Mouse (Mus musculus) limb, embryonic 15.5 days (tissue): ENCODE data around the gene Smpd2. TPM values are rescaled to one million over a fixed set of nuclear protein-coding genes. Genes with fewer than 3 reads are reported as not detected.
"Not testable (repeated sequence)": the region's sequence is repeated elsewhere in the genome, so short reads cannot be mapped to it uniquely, and the experiment has no call there.

ENCODE experiments used
- ATAC-seq: fragments of 200-750 bp; cut with Nextera tagmentation; 2 replicates; pipeline ENCODE4 v1.8.0; 2017; ENCODE audit warnings: low read depth, moderate TSS enrichment; ENCODE audit not compliant: insufficient number of reproducible peaks, low FRiP score, low TSS enrichment
- H3K27ac ChIP-seq: fragments of 300-500 bp; sonication (generic); 2 replicates; pipeline ENCODE4 v1.5.1; 2015; ENCODE audit warnings: moderate library complexity, mild to moderate bottlenecking, inconsistent platforms
- H3K27me3 ChIP-seq: fragments of 300-500 bp; sonication (generic); 2 replicates; pipeline ENCODE4 v1.6.1; 2015; ENCODE audit warnings: inconsistent platforms
- H3K36me3 ChIP-seq: fragments of 300-500 bp; sonication (generic); 2 replicates; pipeline ENCODE4 v1.6.1; 2015; ENCODE audit warnings: inconsistent platforms
- H3K4me1 ChIP-seq: fragments of 300-500 bp; sonication (generic); 2 replicates; pipeline ENCODE4 v1.6.1; 2015; ENCODE audit warnings: inconsistent platforms
- H3K4me2 ChIP-seq: fragments of 300-500 bp; sonication (generic); 2 replicates; pipeline ENCODE4 v1.6.1; 2015; ENCODE audit warnings: mild to moderate bottlenecking, inconsistent platforms
- H3K4me3 ChIP-seq: fragments of 300-500 bp; sonication (generic); 2 replicates; pipeline ENCODE4 v1.5.1; 2015; ENCODE audit warnings: mild to moderate bottlenecking, inconsistent platforms
- H3K9ac ChIP-seq: fragments of 300-500 bp; sonication (generic); 2 replicates; pipeline ENCODE4 v1.6.1; 2015; ENCODE audit warnings: inconsistent platforms
- H3K9me3 ChIP-seq: fragments of 300-500 bp; sonication (generic); 2 replicates; pipeline ENCODE4 v1.6.1; 2016; ENCODE audit warnings: inconsistent platforms
- WGBS: fragments of 180-500 bp; shearing (Covaris S2); methylation state at CpG from one replicate; pipeline ENCODE4 v1.1.7; 2015; 5-methylcytosine and 5-hydroxymethylcytosine counted together
- polyA plus RNA-seq: library from polyadenylated mRNA; unstranded; fragments of >200 nt; fragmentation: Nextera tagmentation; extraction: Ambion mirVana; gene quantifications from 2 replicates; pipeline ENCODE4 v1.2.1, GENCODE M21; 2015

Smpd2 gene
- polyA plus RNA-seq, 1 experiment from 2014 or later, result 51.4 TPM

DNA sequence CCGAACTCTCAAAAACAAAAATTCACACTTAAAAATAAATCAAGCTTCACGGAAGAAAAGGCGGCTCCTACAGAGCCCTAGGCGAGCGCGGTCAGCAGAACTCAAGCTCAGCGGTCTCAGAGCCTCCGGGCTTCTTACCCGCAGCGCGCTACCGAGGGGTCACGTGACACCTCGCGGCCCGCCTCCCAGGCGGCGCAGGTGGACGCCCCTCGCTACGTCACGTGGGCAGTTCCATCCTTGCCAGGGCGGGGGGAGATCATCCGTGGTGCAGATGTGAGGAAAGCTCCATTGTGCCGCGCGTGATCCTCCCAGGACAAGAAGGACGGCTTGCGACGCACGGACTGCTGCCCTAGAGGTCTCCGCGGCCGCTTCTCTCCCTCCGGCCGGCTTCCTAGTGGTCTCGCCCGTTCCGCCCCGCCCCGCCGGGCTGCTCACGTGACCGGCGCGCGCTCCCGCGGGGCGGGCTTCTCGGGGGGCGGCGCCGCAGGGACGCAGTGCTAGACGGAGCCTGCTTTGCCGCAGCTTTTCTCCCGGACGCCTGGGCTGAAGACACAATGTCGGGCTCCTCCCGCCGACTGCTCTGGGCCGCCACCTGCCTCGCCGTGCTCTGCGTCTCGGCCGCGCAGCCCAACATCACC lies 28.9 kb upstream of the Smpd2 start, which contains the start of gene Cd164:
Cd164 (plus strand) TSS at position 434 of the 638 bp plus-strand sequence.
- peaks cover 18% of the 10 kb centered on the region; the same call in 1 of the 2 replicates for H3K4me1 ChIP-seq
- no peaks in the 10 kb centered on the region for H3K9me3 ChIP-seq
- ATAC-seq, result peak; percentile 92
- H3K4me3 ChIP-seq, result peak within 1 kb of the TSS; percentile 91
- peaks cover 8% of the 10 kb centered on the region; the same call in 1 of the 2 replicates for H3K36me3 ChIP-seq
- H3K27me3 ChIP-seq, result no peaks in the 10 kb centered on the region
- H3K27ac ChIP-seq, result peak within 1 kb of the TSS; percentile 98
- H3K4me2 ChIP-seq, result peak within 1 kb of the TSS; percentile 85
- under 1% methylated on average over 68 of the region's 69 CpGs for WGBS
- peak within 1 kb of the TSS; percentile 92 for H3K9ac ChIP-seq

DNA sequence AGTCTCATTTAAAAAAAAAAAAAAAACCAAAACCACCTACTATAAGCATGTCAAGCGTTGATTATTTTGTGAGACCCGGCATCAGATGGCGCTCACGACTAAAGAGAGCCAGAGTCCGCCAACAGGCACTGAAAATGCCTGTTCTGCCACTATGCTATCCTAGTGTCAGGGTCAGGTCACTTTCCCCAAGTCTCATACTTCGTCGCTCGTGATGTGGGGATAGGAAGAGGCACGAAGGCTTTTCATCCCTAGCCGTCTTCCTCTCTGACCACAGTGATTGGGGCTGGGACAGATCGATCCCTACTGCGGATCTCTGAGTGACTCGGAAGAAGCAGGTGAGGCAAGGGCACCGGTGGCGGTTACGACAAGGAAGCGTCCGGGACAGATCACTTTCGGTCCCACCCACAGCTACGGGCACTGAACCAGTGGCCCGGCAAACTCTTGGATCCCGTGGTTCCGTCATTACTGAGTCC lies 28.4 kb upstream of the Smpd2 start:
- Histone ChIP-seq H3K9me3 (no peaks in the 10 kb centered on the region), H3K36me3 (peaks cover 5% of the 10 kb centered on the region; the same call in 1 of the 2 replicates), H3K27ac (peak overlapping the region; percentile 98), H3K4me2 (peak overlapping the region; percentile 85), H3K9ac (peak overlapping the region; percentile 92), H3K4me3 (peak overlapping the region; percentile 91), H3K27me3 (no peaks in the 10 kb centered on the region), H3K4me1 (peaks cover 18% of the 10 kb centered on the region; the same call in 1 of the 2 replicates)
- peak; percentile 71 for ATAC-seq
- under 1% methylated on average over 23 of the region's 23 CpGs for WGBS

- no peaks in the 10 kb centered on the region for H3K9me3 ChIP-seq
- no peak overlapping the region for H3K4me3 ChIP-seq
- H3K4me2 ChIP-seq, result no peak overlapping the region
- H3K4me1 ChIP-seq, result no peaks in the 10 kb centered on the region
- no peaks in the 10 kb centered on the region for H3K36me3 ChIP-seq
- no peak overlapping the region for H3K9ac ChIP-seq
- H3K27me3 ChIP-seq, result no peaks in the 10 kb centered on the region
- no peak overlapping the region for H3K27ac ChIP-seq
- no peak for ATAC-seq
Observed at GRCm38 (mm10) chr10:41514921-41515320, 24.8 kb upstream of the Smpd2 start.

DNA sequence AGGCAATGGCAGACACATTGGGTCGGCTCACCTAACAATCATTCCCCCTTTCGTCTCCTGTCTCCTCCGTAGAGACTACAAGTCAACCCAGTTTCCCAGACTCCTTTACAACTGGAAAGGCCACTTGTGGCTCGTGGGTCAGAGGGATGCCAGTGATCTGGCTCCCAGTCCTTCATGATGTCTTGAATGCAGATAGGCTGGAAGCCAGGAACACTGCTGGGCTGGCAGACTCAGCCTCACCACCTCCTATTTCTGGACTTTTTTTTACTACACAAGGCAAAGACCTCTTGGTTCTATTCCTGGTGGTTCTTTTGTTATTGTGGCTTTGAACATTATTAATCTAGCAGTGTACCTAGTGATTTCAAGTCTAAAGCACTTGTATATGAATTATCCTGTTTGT lies 24.1 kb upstream of the Smpd2 start:
- Histone ChIP-seq H3K27ac (no peak overlapping the region), H3K9ac (no peak overlapping the region), H3K4me1 (no peaks in the 10 kb centered on the region), H3K36me3 (no peaks in the 10 kb centered on the region), H3K4me2 (no peak overlapping the region), H3K4me3 (no peak overlapping the region), H3K9me3 (no peaks in the 10 kb centered on the region), H3K27me3 (no peaks in the 10 kb centered on the region)
- no peak for ATAC-seq
- 68% methylated on average over 4 of the region's 4 CpGs for WGBS

- WGBS, result 30% methylated on average over 2 of the region's 2 CpGs
- Histone ChIP-seq H3K27ac (no peak overlapping the region), H3K4me1 (no peaks in the 10 kb centered on the region), H3K9ac (no peak overlapping the region), H3K4me3 (no peak overlapping the region), H3K36me3 (no peaks in the 10 kb centered on the region), H3K9me3 (no peaks in the 10 kb centered on the region), H3K27me3 (no peaks in the 10 kb centered on the region), H3K4me2 (no peak overlapping the region)
- ATAC-seq, result no peak
Observed at GRCm38 (mm10) chr10:41509160-41509559, 19.0 kb upstream of the Smpd2 start.

GRCm38 (mm10) chr10:41505446-41505845 lies 15.3 kb upstream of the Smpd2 start:
- H3K4me3 ChIP-seq, H3K36me3 ChIP-seq, H3K4me1 ChIP-seq, ATAC-seq, H3K9ac ChIP-seq, H3K27ac ChIP-seq, H3K27me3 ChIP-seq, H3K4me2 ChIP-seq, H3K9me3 ChIP-seq: not testable (repeated sequence)
- WGBS, result 2% methylated on average over 3 of the region's 3 CpGs

- no peaks in the 10 kb centered on the region for H3K9me3 ChIP-seq
- no peak overlapping the region for H3K4me3 ChIP-seq
- no peak overlapping the region for H3K4me2 ChIP-seq
- H3K36me3 ChIP-seq, result no peaks in the 10 kb centered on the region
- H3K9ac ChIP-seq, result no peak overlapping the region
- H3K4me1 ChIP-seq, result no peaks in the 10 kb centered on the region
- 82% methylated on average over 1 of the region's 1 CpGs for WGBS
- ATAC-seq, result no peak
- no peaks in the 10 kb centered on the region for H3K27me3 ChIP-seq
- no peak overlapping the region for H3K27ac ChIP-seq
Observed at GRCm38 (mm10) chr10:41504996-41505395, 14.8 kb upstream of the Smpd2 start.

DNA sequence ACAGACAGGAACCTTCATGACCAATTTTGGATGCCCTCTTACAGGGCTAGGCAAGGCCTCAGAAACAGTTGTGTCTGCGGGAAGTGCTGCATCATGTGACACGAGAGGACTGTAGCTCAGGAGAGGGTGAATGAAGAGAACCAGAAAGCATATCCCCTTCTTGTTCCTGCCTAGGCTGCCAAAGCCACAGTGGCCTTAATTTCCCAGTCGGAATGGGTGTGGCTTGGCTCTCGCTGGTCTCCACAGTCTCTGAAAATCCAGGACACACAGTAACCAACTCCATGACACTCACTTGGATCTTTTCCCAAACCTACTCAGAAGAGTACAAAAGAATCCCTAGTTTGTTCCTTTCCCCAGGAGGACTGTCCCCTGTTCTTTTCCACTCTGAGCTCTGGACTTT lies 10.8 kb upstream of the Smpd2 start:
- Histone ChIP-seq H3K9me3 (no peaks in the 10 kb centered on the region), H3K36me3 (no peaks in the 10 kb centered on the region), H3K4me2 (no peak overlapping the region), H3K4me3 (no peak overlapping the region), H3K27me3 (no peaks in the 10 kb centered on the region), H3K27ac (no peak overlapping the region), H3K4me1 (no peaks in the 10 kb centered on the region), H3K9ac (no peak overlapping the region)
- 52% methylated on average over 4 of the region's 4 CpGs for WGBS
- no peak for ATAC-seq

- WGBS, result 32% methylated on average over 4 of the region's 4 CpGs
- Histone ChIP-seq H3K36me3 (peaks cover 20% of the 10 kb centered on the region), H3K4me2 (no peak overlapping the region), H3K4me1 (peaks cover 27% of the 10 kb centered on the region), H3K9me3 (no peaks in the 10 kb centered on the region), H3K27me3 (no peaks in the 10 kb centered on the region), H3K27ac (no peak overlapping the region), H3K9ac (no peak overlapping the region), H3K4me3 (no peak overlapping the region)
- ATAC-seq, result no peak
Observed at GRCm38 (mm10) chr10:41491111-41491510, 942 bp upstream of the Smpd2 start.

- peaks cover 27% of the 10 kb centered on the region for H3K36me3 ChIP-seq
- H3K27ac ChIP-seq, result no peak overlapping the region
- peak overlapping the region; percentile 100 for H3K4me2 ChIP-seq
- H3K4me3 ChIP-seq, result peak overlapping the region; percentile 68
- H3K9me3 ChIP-seq, result no peaks in the 10 kb centered on the region
- no peak; the same call in 1 of the 2 replicates for ATAC-seq
- peak overlapping the region; percentile 50 for H3K9ac ChIP-seq
- H3K27me3 ChIP-seq, result no peaks in the 10 kb centered on the region
- H3K4me1 ChIP-seq, result peaks cover 27% of the 10 kb centered on the region
- WGBS, result under 1% methylated on average over 29 of the region's 29 CpGs
Observed at GRCm38 (mm10) chr10:41490518-41490873, 327 bp upstream of the Smpd2 start.

GRCm38 (mm10) chr10:41489294-41489693 lies 875 bp downstream of the Smpd2 start:
- Histone ChIP-seq H3K9me3 (no peaks in the 10 kb centered on the region), H3K27ac (peak overlapping the region; percentile 87; the same call in 1 of the 2 replicates)

GRCm38 (mm10) chr10:41488877-41489276 lies 1.3 kb downstream of the Smpd2 start:
- no peak overlapping the region for H3K27ac ChIP-seq
- no peak for ATAC-seq
- 35% methylated on average over 7 of the region's 7 CpGs for WGBS

More at GRCm38 (mm10) chr10:41489294-41489693, 875 bp downstream of the Smpd2 start:
- Histone ChIP-seq H3K4me2 (peak overlapping the region; percentile 100), H3K36me3 (peaks cover 39% of the 10 kb centered on the region), H3K27me3 (no peaks in the 10 kb centered on the region), H3K4me1 (peaks cover 27% of the 10 kb centered on the region), H3K9ac (peak overlapping the region; percentile 66), H3K4me3 (peak overlapping the region; percentile 68)
- no peak for ATAC-seq
- WGBS, result 23% methylated on average over 8 of the region's 8 CpGs

More at GRCm38 (mm10) chr10:41488877-41489276, 1.3 kb downstream of the Smpd2 start:
- peak overlapping the region; percentile 68 for H3K4me3 ChIP-seq
- peak overlapping the region; percentile 100 for H3K4me2 ChIP-seq
- 0 out of 2 replicates have a peak overlapping the region, but pooled peaks have one; percentile 66 for H3K9ac ChIP-seq
- no peaks in the 10 kb centered on the region for H3K9me3 ChIP-seq
- peaks cover 43% of the 10 kb centered on the region for H3K36me3 ChIP-seq
- H3K4me1 ChIP-seq, result peaks cover 27% of the 10 kb centered on the region
- no peaks in the 10 kb centered on the region for H3K27me3 ChIP-seq
